Mouse (Mus musculus): Measurements from ENCODE around the gene Med9. TPM values are rescaled to one million over a fixed set of nuclear protein-coding genes. Genes with fewer than 3 reads are reported as not detected.

The Med9 gene
- polyA plus RNA-seq, 1 experiment from 2014 or later: 49.1 TPM

GRCm38 (mm10) chr11:59960476-59961337 is 12.7 kb downstream of the Med9 start:
- Histone ChIP-seq H3K36me3 (ENCODE audit: control insufficient read depth, insufficient read depth, low read length) (peaks cover 5% of the 10 kb centered on the region; the same call in 1 of the 2 replicates), H3K27ac (ENCODE audit: low read depth, low read length) (peak overlapping the region; percentile 84), H3K4me1 (ENCODE audit: control insufficient read depth, insufficient read depth, low read length) (peaks cover 53% of the 10 kb centered on the region), H3K4me3 (ENCODE audit: low read depth, low read length) (no peak overlapping the region), H3K9ac (ENCODE audit: low read depth, low read length) (peak overlapping the region; percentile 24; the same call in 1 of the 2 replicates), H3K27me3 (ENCODE audit: control insufficient read depth, insufficient read depth, low read length) (0 out of 2 replicates have a peak, but pooled peaks cover 4% of the 10 kb centered on the region), H3K9me3 (replicated peaks; ENCODE audit: control insufficient read depth, low read length) (no peaks in the 10 kb centered on the region), H3K4me2 (peak overlapping the region; percentile 33)
- WGBS (ENCODE audit: insufficient replicate concordance): 59% methylated on average over 20 of the region's 20 CpGs
- ATAC-seq (replicated peaks; ENCODE audit: insufficient number of reproducible peaks, low FRiP score, low TSS enrichment): no peak

- no peaks in the 10 kb centered on the region for H3K9me3 ChIP-seq (replicated peaks; ENCODE audit: control insufficient read depth, low read length)
- H3K27ac ChIP-seq (ENCODE audit: low read depth, low read length): peak overlapping the region; percentile 84
- H3K9ac ChIP-seq (ENCODE audit: low read depth, low read length): peak overlapping the region; percentile 61
- H3K4me3 ChIP-seq (ENCODE audit: low read depth, low read length): no peak overlapping the region
- 0 out of 2 replicates have a peak, but pooled peaks cover 4% of the 10 kb centered on the region for H3K27me3 ChIP-seq (ENCODE audit: control insufficient read depth, insufficient read depth, low read length)
- H3K4me2 ChIP-seq: peak overlapping the region; percentile 33
- no peak for ATAC-seq (replicated peaks; ENCODE audit: insufficient number of reproducible peaks, low FRiP score, low TSS enrichment)
- H3K4me1 ChIP-seq (ENCODE audit: control insufficient read depth, insufficient read depth, low read length): peaks cover 58% of the 10 kb centered on the region
- WGBS (ENCODE audit: insufficient replicate concordance): 64% methylated on average over 9 of the region's 9 CpGs
- H3K36me3 ChIP-seq (ENCODE audit: control insufficient read depth, insufficient read depth, low read length): peaks cover 2% of the 10 kb centered on the region; the same call in 1 of the 2 replicates
Measured at GRCm38 (mm10) chr11:59961338-59961875, 13.4 kb downstream of the Med9 start.

- H3K27me3 ChIP-seq (ENCODE audit: control insufficient read depth, insufficient read depth, low read length): 0 out of 2 replicates have a peak, but pooled peaks cover 4% of the 10 kb centered on the region
- H3K9me3 ChIP-seq (replicated peaks; ENCODE audit: control insufficient read depth, low read length): no peaks in the 10 kb centered on the region
- ATAC-seq (replicated peaks; ENCODE audit: insufficient number of reproducible peaks, low FRiP score, low TSS enrichment): no peak
- no peak overlapping the region for H3K4me3 ChIP-seq (ENCODE audit: low read depth, low read length)
- H3K4me1 ChIP-seq (ENCODE audit: control insufficient read depth, insufficient read depth, low read length): peaks cover 56% of the 10 kb centered on the region
- no peak overlapping the region for H3K27ac ChIP-seq (ENCODE audit: low read depth, low read length)
- no peak overlapping the region for H3K9ac ChIP-seq (ENCODE audit: low read depth, low read length)
- peak overlapping the region; percentile 98 for H3K4me2 ChIP-seq
- H3K36me3 ChIP-seq (ENCODE audit: control insufficient read depth, insufficient read depth, low read length): peaks cover 2% of the 10 kb centered on the region; the same call in 1 of the 2 replicates
- WGBS (ENCODE audit: insufficient replicate concordance): 63% methylated on average over 3 of the region's 3 CpGs
Measured at GRCm38 (mm10) chr11:59962590-59962989, 14.6 kb downstream of the Med9 start.

- peaks cover 56% of the 10 kb centered on the region for H3K4me1 ChIP-seq (ENCODE audit: control insufficient read depth, insufficient read depth, low read length)
Measured at GRCm38 (mm10) chr11:59963364-59964162, 15.6 kb downstream of the Med9 start.

GRCm38 (mm10) chr11:59964163-59964758 is 16.3 kb downstream of the Med9 start:
- H3K27me3 ChIP-seq (ENCODE audit: control insufficient read depth, insufficient read depth, low read length): 0 out of 2 replicates have a peak, but pooled peaks cover 4% of the 10 kb centered on the region
- H3K36me3 ChIP-seq (ENCODE audit: control insufficient read depth, insufficient read depth, low read length): peaks cover 2% of the 10 kb centered on the region; the same call in 1 of the 2 replicates
- WGBS (ENCODE audit: insufficient replicate concordance): 2% methylated on average over 33 of the region's 33 CpGs
- H3K9ac ChIP-seq (ENCODE audit: low read depth, low read length): peak overlapping the region; percentile 79
- H3K9me3 ChIP-seq (replicated peaks; ENCODE audit: control insufficient read depth, low read length): no peaks in the 10 kb centered on the region
- peak overlapping the region; percentile 68 for H3K27ac ChIP-seq (ENCODE audit: low read depth, low read length)
- peak overlapping the region; percentile 98 for H3K4me2 ChIP-seq
- ATAC-seq (replicated peaks; ENCODE audit: insufficient number of reproducible peaks, low FRiP score, low TSS enrichment): no peak
- H3K4me3 ChIP-seq (ENCODE audit: low read depth, low read length): peak overlapping the region; percentile 61
- peaks cover 56% of the 10 kb centered on the region for H3K4me1 ChIP-seq (ENCODE audit: control insufficient read depth, insufficient read depth, low read length)

More at GRCm38 (mm10) chr11:59963364-59964162, 15.6 kb downstream of the Med9 start:
- peak overlapping the region; percentile 46; the same call in 1 of the 2 replicates for H3K27ac ChIP-seq (ENCODE audit: low read depth, low read length)
- ATAC-seq (replicated peaks; ENCODE audit: insufficient number of reproducible peaks, low FRiP score, low TSS enrichment): no peak
- H3K4me2 ChIP-seq: peak overlapping the region; percentile 98
- peak overlapping the region; percentile 79 for H3K9ac ChIP-seq (ENCODE audit: low read depth, low read length)
- 0 out of 2 replicates have a peak, but pooled peaks cover 4% of the 10 kb centered on the region for H3K27me3 ChIP-seq (ENCODE audit: control insufficient read depth, insufficient read depth, low read length)
- H3K36me3 ChIP-seq (ENCODE audit: control insufficient read depth, insufficient read depth, low read length): peaks cover 2% of the 10 kb centered on the region; the same call in 1 of the 2 replicates
- H3K4me3 ChIP-seq (ENCODE audit: low read depth, low read length): peak overlapping the region; percentile 61
- WGBS (ENCODE audit: insufficient replicate concordance): 8% methylated on average over 34 of the region's 34 CpGs
- no peaks in the 10 kb centered on the region for H3K9me3 ChIP-seq (replicated peaks; ENCODE audit: control insufficient read depth, low read length)

- 0 out of 2 replicates have a peak, but pooled peaks cover 4% of the 10 kb centered on the region for H3K27me3 ChIP-seq (ENCODE audit: control insufficient read depth, insufficient read depth, low read length)
- H3K36me3 ChIP-seq (ENCODE audit: control insufficient read depth, insufficient read depth, low read length): peaks cover 2% of the 10 kb centered on the region; the same call in 1 of the 2 replicates
- peak within 1 kb of the TSS; percentile 98 for H3K4me2 ChIP-seq
- 0% methylated on average over 28 of the region's 28 CpGs for WGBS (ENCODE audit: insufficient replicate concordance)
- H3K9me3 ChIP-seq (replicated peaks; ENCODE audit: control insufficient read depth, low read length): no peaks in the 10 kb centered on the region
- H3K4me3 ChIP-seq (ENCODE audit: low read depth, low read length): peak within 1 kb of the TSS; percentile 61
- H3K27ac ChIP-seq (ENCODE audit: low read depth, low read length): peak within 1 kb of the TSS; percentile 68
- ATAC-seq (replicated peaks; ENCODE audit: insufficient number of reproducible peaks, low FRiP score, low TSS enrichment): peak; percentile 79
- peaks cover 51% of the 10 kb centered on the region for H3K4me1 ChIP-seq (ENCODE audit: control insufficient read depth, insufficient read depth, low read length)
- peak within 1 kb of the TSS; percentile 79 for H3K9ac ChIP-seq (ENCODE audit: low read depth, low read length)
Measured at GRCm38 (mm10) chr11:59964818-59965217, 16.8 kb downstream of the Med9 start, which contains the start of gene Rasd1. TSS of gene Rasd1 (minus strand) at chr11:59964944.

- peak overlapping the region; percentile 61 for H3K4me3 ChIP-seq (ENCODE audit: low read depth, low read length)
- peaks cover 45% of the 10 kb centered on the region for H3K4me1 ChIP-seq (ENCODE audit: control insufficient read depth, insufficient read depth, low read length)
- peak overlapping the region; percentile 79 for H3K9ac ChIP-seq (ENCODE audit: low read depth, low read length)
- H3K4me2 ChIP-seq: peak overlapping the region; percentile 98
- peak overlapping the region; percentile 68 for H3K27ac ChIP-seq (ENCODE audit: low read depth, low read length)
- 36% methylated on average over 25 of the region's 25 CpGs for WGBS (ENCODE audit: insufficient replicate concordance)
- peak; percentile 60 for ATAC-seq (replicated peaks; ENCODE audit: insufficient number of reproducible peaks, low FRiP score, low TSS enrichment)
- H3K9me3 ChIP-seq (replicated peaks; ENCODE audit: control insufficient read depth, low read length): no peaks in the 10 kb centered on the region
- 0 out of 2 replicates have a peak, but pooled peaks cover 4% of the 10 kb centered on the region for H3K27me3 ChIP-seq (ENCODE audit: control insufficient read depth, insufficient read depth, low read length)
- peaks cover 2% of the 10 kb centered on the region; the same call in 1 of the 2 replicates for H3K36me3 ChIP-seq (ENCODE audit: control insufficient read depth, insufficient read depth, low read length)
Measured at GRCm38 (mm10) chr11:59965227-59966101, 17.5 kb downstream of the Med9 start.
